Mouse (Mus musculus) heart, adult 2 months (tissue): ENCODE measurements around the gene Gm13103.
"Not testable (repeated sequence)": the region's sequence is repeated elsewhere in the genome, so short reads cannot be mapped to it uniquely, and the experiment has no call there.

Experiments used
- CTCF ChIP-seq: fragments of 200-600 bp; IDR thresholded peaks from 2 replicates; pipeline ENCODE4 v1.8.1; 2022; ENCODE audit warnings: antibody characterized with exemption, mild to moderate bottlenecking, moderate library complexity
- EP300 ChIP-seq: fragments of 200-500 bp; IDR thresholded peaks from 2 replicates; pipeline ENCODE4 v1.6.1; 2011; ENCODE audit warnings: low read depth, low read length, control low read depth; ENCODE audit not compliant: insufficient read depth
- POLR2A ChIP-seq: fragments of 200-500 bp; IDR thresholded peaks from 2 replicates; pipeline ENCODE4 v1.6.1; 2011; ENCODE audit warnings: mild to moderate bottlenecking, low read depth, low read length, control low read depth; ENCODE audit not compliant: insufficient read depth

DNA sequence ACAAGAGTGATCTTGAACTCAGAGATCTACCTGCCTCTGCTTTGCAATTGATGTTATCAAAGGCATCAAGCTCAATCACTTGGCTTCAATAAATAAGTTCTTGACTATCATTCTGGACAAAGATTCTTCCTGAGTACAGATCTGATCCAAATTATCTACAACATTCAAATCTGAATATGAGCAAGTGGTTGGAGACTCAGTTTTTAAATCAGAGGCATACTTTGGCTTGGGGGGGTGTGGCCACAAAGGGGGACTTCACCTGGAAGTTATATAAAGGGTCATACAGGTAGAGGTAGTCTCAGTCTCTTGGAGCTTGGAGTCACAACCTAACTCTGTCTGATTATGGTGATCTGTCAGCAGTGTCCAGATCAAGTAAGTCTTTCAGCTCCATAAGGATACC lies at the start of gene Gm13103:
- TF ChIP-seq EP300, POLR2A, CTCF: not testable (repeated sequence)
